Mouse (Mus musculus): ENCODE measurements around the gene Por. TPM values are rescaled to one million over a fixed set of nuclear protein-coding genes. Genes with fewer than 3 reads are reported as not detected.

Gene Por
- 361 and 405 TPM in 2 replicates for polyA plus RNA-seq (2012; rRNA removed)

DNA sequence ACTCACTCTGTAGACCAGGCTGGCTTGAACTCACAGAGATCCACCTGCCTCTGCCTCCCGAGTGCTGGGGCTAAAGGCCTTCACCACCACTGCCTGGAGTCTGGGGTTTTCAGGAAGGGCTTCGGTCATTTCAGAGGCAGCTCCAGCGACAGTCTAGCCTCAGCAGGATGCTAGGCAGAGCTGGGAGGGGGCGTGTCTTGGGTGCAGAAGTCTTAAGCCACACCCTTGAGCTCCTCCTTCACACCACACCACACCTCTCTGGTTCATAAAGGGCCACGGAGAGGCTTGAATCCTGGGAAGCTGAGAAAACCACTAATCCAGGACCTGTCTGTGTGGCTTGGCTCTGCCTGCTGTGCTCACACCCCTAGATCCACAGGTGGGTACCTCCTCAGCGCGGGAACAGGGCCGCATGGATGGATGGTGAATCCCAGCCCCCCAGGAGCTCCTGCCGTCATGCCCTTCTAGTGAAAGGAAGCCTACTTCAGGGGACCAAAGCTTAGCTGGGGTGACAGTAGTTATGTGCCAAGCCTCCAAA is at the start of gene Por:
Por (plus strand) TSS at position 293 of the 535 bp plus-strand sequence.
- DNase-seq: peak; percentile 57
- H3K4me3 ChIP-seq (ENCODE audit: insufficient read depth, low read depth, low read length): no peak within 1 kb of the TSS
- H3K27me3 ChIP-seq (replicated peaks; ENCODE audit: control insufficient read depth, insufficient read depth, low read length): no peaks in the 10 kb centered on the region
- H3K4me1 ChIP-seq (ENCODE audit: control insufficient read depth, insufficient read depth, low read length): peaks cover 14% of the 10 kb centered on the region; the same call in 1 of the 2 replicates
- no peak for TF ChIP-seq CTCF (conservative IDR thresholded peaks at IDR 0.05; ENCODE audit: insufficient read depth, insufficient read length, low read depth, low read length)
- TF ChIP-seq POLR2A (IDR thresholded peaks at IDR 0.05; ENCODE audit: low read depth, low read length): no peak
- 35% methylated on average over 9 of the region's 9 CpGs for WGBS
- H3K27ac ChIP-seq (ENCODE audit: insufficient read depth, low read depth, low read length): no peak within 1 kb of the TSS
- H3K36me3 ChIP-seq (ENCODE audit: control insufficient read depth, insufficient read depth, low read length): no peaks in the 10 kb centered on the region

DNA sequence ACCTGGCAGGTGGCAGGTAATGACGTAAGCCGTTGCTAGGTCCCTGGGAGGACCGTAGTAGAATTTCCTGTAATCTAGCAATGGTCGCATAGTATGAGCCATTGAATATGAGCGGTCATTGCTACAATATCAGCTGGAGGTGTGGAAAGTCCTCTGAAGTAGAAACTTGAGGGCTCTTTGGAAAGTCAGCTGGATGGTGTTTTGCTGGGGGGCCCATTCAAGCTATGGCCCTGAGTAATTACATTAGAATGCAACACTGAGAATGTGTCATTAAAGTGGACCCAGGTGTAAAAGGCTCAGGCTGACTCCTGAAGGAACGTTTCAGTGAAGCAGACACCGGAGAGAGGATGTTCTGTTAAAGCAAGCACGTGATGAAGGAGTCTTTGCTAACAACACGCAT is 49.3 kb upstream of the Por start:
- 86% methylated on average over 9 of the region's 9 CpGs for WGBS
- TF ChIP-seq CTCF (conservative IDR thresholded peaks at IDR 0.05; ENCODE audit: insufficient read depth, insufficient read length, low read depth, low read length) (no peak), POLR2A (IDR thresholded peaks at IDR 0.05; ENCODE audit: low read depth, low read length) (no peak)
- no peak overlapping the region for H3K4me3 ChIP-seq (ENCODE audit: insufficient read depth, low read depth, low read length)
- H3K27me3 ChIP-seq (replicated peaks; ENCODE audit: control insufficient read depth, insufficient read depth, low read length): no peaks in the 10 kb centered on the region
- no peaks in the 10 kb centered on the region for H3K36me3 ChIP-seq (ENCODE audit: control insufficient read depth, insufficient read depth, low read length)
- H3K4me1 ChIP-seq (ENCODE audit: control insufficient read depth, insufficient read depth, low read length): no peaks in the 10 kb centered on the region
- DNase-seq: no peak
- H3K27ac ChIP-seq (ENCODE audit: insufficient read depth, low read depth, low read length): no peak overlapping the region

DNA sequence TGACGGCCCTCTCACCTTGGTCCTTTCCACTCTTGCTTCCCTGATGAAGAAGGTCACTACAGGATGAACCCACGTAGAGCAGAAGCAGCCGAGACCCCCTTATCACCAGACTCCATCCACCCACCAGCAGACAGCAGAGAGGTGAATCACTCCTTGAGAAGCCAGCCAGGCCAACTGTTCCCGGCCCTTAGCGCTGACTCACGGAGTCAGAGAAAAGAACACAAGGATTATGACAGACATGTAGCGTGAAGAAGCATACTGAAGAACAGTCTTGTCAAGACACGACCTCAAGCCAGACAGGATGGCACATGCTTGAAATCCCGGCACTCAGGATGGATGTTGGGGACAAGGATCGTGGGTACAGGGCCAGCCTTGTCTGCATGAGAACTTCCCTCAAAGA is 48.1 kb upstream of the Por start:
- Histone ChIP-seq H3K4me1 (ENCODE audit: control insufficient read depth, insufficient read depth, low read length) (no peaks in the 10 kb centered on the region), H3K27ac (ENCODE audit: insufficient read depth, low read depth, low read length) (no peak overlapping the region), H3K36me3 (ENCODE audit: control insufficient read depth, insufficient read depth, low read length) (no peaks in the 10 kb centered on the region), H3K27me3 (replicated peaks; ENCODE audit: control insufficient read depth, insufficient read depth, low read length) (no peaks in the 10 kb centered on the region), H3K4me3 (ENCODE audit: insufficient read depth, low read depth, low read length) (no peak overlapping the region)
- WGBS: 85% methylated on average over 10 of the region's 10 CpGs
- TF ChIP-seq POLR2A (IDR thresholded peaks at IDR 0.05; ENCODE audit: low read depth, low read length) (no peak), CTCF (conservative IDR thresholded peaks at IDR 0.05; ENCODE audit: insufficient read depth, insufficient read length, low read depth, low read length) (no peak)
- no peak for DNase-seq

DNA sequence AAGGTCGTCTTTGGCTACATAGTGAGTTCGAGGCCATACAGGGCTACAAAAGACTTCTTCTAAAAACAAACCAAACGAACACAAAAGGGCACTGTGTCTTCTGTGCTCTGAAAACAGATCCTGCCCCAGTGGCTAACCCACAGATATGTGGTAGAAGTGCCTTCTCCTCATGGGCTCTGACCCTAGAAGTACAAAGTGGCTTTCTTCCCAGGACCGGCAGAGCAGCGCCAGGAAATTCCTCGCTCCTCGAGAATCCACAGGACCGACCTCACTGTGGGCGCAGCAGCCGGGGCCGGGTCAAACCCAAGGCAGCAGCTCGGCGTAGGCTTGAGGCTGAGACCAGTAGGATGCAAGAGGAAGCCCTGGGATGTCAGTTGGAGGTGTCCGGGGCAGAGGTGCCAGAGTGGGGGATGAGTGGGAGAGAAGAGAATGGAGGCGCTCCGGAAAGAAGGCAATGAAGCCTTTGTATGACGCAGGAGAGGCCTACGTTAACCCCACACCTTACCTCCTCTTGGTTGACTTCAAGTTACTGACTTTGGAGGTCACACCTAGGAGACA is 46.7 kb upstream of the Por start:
- no peak for DNase-seq
- no peak for TF ChIP-seq POLR2A (IDR thresholded peaks at IDR 0.05; ENCODE audit: low read depth, low read length)
- TF ChIP-seq CTCF (conservative IDR thresholded peaks at IDR 0.05; ENCODE audit: insufficient read depth, insufficient read length, low read depth, low read length): no peak
- H3K4me1 ChIP-seq (ENCODE audit: control insufficient read depth, insufficient read depth, low read length): no peaks in the 10 kb centered on the region
- no peaks in the 10 kb centered on the region for H3K36me3 ChIP-seq (ENCODE audit: control insufficient read depth, insufficient read depth, low read length)
- WGBS: 71% methylated on average over 18 of the region's 18 CpGs
- H3K27me3 ChIP-seq (replicated peaks; ENCODE audit: control insufficient read depth, insufficient read depth, low read length): no peaks in the 10 kb centered on the region
- H3K4me3 ChIP-seq (ENCODE audit: insufficient read depth, low read depth, low read length): no peak overlapping the region
- H3K27ac ChIP-seq (ENCODE audit: insufficient read depth, low read depth, low read length): no peak overlapping the region

DNA sequence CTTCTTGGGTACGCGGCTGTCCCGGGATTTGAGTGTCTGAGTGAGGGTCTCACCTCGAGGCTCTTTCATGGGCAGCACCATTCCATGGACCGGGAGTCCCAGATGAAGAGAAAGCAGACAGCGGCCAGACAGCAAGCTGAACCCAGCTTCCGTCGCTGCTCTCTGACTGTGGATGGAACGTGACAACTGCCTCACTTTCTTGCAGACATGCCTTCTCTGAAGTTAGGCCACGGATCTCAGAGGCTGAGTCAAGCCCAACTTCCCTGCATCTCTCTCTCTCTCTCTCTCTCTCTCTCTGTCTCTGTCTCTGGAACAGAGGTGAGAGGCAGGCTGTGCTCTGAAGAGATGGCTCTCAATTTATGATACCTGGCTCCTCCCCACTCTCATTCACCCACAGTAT is 40.9 kb upstream of the Por start:
- WGBS: 39% methylated on average over 10 of the region's 10 CpGs
- no peak for TF ChIP-seq CTCF (conservative IDR thresholded peaks at IDR 0.05; ENCODE audit: insufficient read depth, insufficient read length, low read depth, low read length)
- TF ChIP-seq POLR2A (IDR thresholded peaks at IDR 0.05; ENCODE audit: low read depth, low read length): no peak
- no peak for DNase-seq

DNA sequence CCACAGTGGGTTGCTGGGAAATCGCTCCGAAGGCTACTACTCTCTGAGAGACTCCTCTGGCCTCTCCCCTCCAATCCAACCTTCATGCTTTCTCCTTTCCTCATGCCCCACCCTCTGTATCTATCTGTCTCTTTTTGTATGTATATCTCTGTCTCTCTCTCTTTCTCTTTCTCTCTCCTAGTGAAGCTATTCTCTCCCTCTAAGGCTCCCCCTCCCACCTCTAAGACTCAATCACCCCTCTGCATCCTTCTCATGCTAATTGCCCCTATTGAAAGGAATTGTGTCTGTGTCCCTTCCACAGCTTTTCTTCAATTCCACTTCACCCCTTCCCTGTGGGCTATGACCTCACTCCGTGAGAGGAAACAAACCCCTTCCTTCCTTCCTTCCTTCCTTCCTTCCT is 40.4 kb upstream of the Por start:
- no peak for DNase-seq

More for the DNA sequence above, 40.9 kb upstream of the Por start:
- Histone ChIP-seq H3K4me1 (ENCODE audit: control insufficient read depth, insufficient read depth, low read length) (peaks cover 2% of the 10 kb centered on the region; the same call in 1 of the 2 replicates), H3K4me3 (ENCODE audit: insufficient read depth, low read depth, low read length) (no peak overlapping the region), H3K36me3 (ENCODE audit: control insufficient read depth, insufficient read depth, low read length) (no peaks in the 10 kb centered on the region), H3K27ac (ENCODE audit: insufficient read depth, low read depth, low read length) (no peak overlapping the region), H3K27me3 (replicated peaks; ENCODE audit: control insufficient read depth, insufficient read depth, low read length) (no peaks in the 10 kb centered on the region)

DNA sequence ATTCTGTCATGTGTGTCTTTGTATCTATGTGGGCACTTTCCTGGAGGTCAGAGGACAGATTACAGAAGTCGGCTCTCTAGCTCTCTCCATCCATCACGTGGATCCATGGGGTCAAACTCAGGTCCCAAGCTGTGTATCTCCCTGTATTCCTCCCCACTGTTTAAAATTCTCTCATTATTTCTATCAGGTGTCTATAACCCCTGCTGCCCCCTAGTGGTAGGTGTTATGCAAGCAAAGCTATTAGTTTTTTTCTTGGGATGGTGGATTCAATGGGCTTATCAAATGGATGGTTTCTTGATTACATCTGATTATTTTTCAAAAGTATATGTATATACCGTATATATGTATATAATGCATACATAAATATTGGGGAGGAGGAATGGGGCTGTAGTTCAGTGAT is 39.2 kb upstream of the Por start:
- Histone ChIP-seq H3K4me1 (ENCODE audit: control insufficient read depth, insufficient read depth, low read length) (peaks cover 2% of the 10 kb centered on the region; the same call in 1 of the 2 replicates), H3K27ac (ENCODE audit: insufficient read depth, low read depth, low read length) (no peak overlapping the region), H3K4me3 (ENCODE audit: insufficient read depth, low read depth, low read length) (no peak overlapping the region), H3K27me3 (replicated peaks; ENCODE audit: control insufficient read depth, insufficient read depth, low read length) (no peaks in the 10 kb centered on the region), H3K36me3 (ENCODE audit: control insufficient read depth, insufficient read depth, low read length) (0 out of 2 replicates have a peak, but pooled peaks cover 2% of the 10 kb centered on the region)
- 13% methylated on average over 3 of the region's 3 CpGs for WGBS
- TF ChIP-seq CTCF (conservative IDR thresholded peaks at IDR 0.05; ENCODE audit: insufficient read depth, insufficient read length, low read depth, low read length): no peak; the same call in 1 of the 2 replicates
- no peak for TF ChIP-seq POLR2A (IDR thresholded peaks at IDR 0.05; ENCODE audit: low read depth, low read length)
- peak; percentile 74 for DNase-seq

More for the DNA sequence above, 40.4 kb upstream of the Por start:
- Histone ChIP-seq H3K27me3 (replicated peaks; ENCODE audit: control insufficient read depth, insufficient read depth, low read length) (no peaks in the 10 kb centered on the region), H3K36me3 (ENCODE audit: control insufficient read depth, insufficient read depth, low read length) (no peaks in the 10 kb centered on the region), H3K4me3 (ENCODE audit: insufficient read depth, low read depth, low read length) (no peak overlapping the region), H3K4me1 (ENCODE audit: control insufficient read depth, insufficient read depth, low read length) (peaks cover 2% of the 10 kb centered on the region; the same call in 1 of the 2 replicates), H3K27ac (ENCODE audit: insufficient read depth, low read depth, low read length) (no peak overlapping the region)
- TF ChIP-seq CTCF (conservative IDR thresholded peaks at IDR 0.05; ENCODE audit: insufficient read depth, insufficient read length, low read depth, low read length) (no peak), POLR2A (IDR thresholded peaks at IDR 0.05; ENCODE audit: low read depth, low read length) (no peak)
- WGBS: 80% methylated on average over 3 of the region's 3 CpGs

Data from kidney, adult 2 months (tissue).